Mouse (Mus musculus): Measurements from ENCODE around the gene Timp1. TPM values are rescaled to one million over a fixed set of nuclear protein-coding genes. Genes with fewer than 3 reads are reported as not detected.
A peak's percentile ranks its signal among the peaks of the same experiment; 100 is the strongest.

The Timp1 gene
- 8.8 and 10.6 TPM in 2 replicates for polyA plus RNA-seq (2016; fragmentation: Nextera tagmentation; extraction: Ambion mirVana)

GRCm38 (mm10) chrX:20869962-20870513, at the start of gene Timp1:
Gene Timp1, plus strand, starts transcription at chrX:20870166.
- H3K27me3 ChIP-seq (ENCODE audit: low read depth, poor library complexity, severe bottlenecking): no peaks in the 10 kb centered on the region
- H3K36me3 ChIP-seq: no peaks in the 10 kb centered on the region
- no peak within 1 kb of the TSS for H3K27ac ChIP-seq (replicated peaks)
- WGBS: 17% methylated on average over 18 of the region's 18 CpGs
- H3K9me3 ChIP-seq (replicated peaks): no peaks in the 10 kb centered on the region
- H3K4me3 ChIP-seq: peak within 1 kb of the TSS; percentile 38
- peak; percentile 54 for DNase-seq (ENCODE audit: low spot score)
- peaks cover 15% of the 10 kb centered on the region for H3K4me1 ChIP-seq

- H3K27me3 ChIP-seq (ENCODE audit: low read depth, poor library complexity, severe bottlenecking): no peaks in the 10 kb centered on the region
- WGBS: 41% methylated on average over 5 of the region's 5 CpGs
- H3K4me3 ChIP-seq: no peak overlapping the region
- H3K36me3 ChIP-seq: no peaks in the 10 kb centered on the region; the same call in 1 of the 2 replicates
- H3K27ac ChIP-seq (replicated peaks): no peak overlapping the region
- H3K9me3 ChIP-seq (replicated peaks): no peaks in the 10 kb centered on the region
- no peaks in the 10 kb centered on the region for H3K4me1 ChIP-seq
- DNase-seq (ENCODE audit: low spot score): peak; percentile 15
Observed at GRCm38 (mm10) chrX:20828934-20829333, 41.0 kb upstream of the Timp1 start.

- Histone ChIP-seq H3K27ac (replicated peaks) (no peak overlapping the region), H3K4me1 (peaks cover 11% of the 10 kb centered on the region), H3K36me3 (peaks cover 26% of the 10 kb centered on the region), H3K27me3 (ENCODE audit: low read depth, poor library complexity, severe bottlenecking) (no peaks in the 10 kb centered on the region), H3K9me3 (replicated peaks) (peaks cover 7% of the 10 kb centered on the region; the same call in 1 of the 2 replicates), H3K4me3 (no peak overlapping the region)
- no peak for DNase-seq (ENCODE audit: low spot score)
- WGBS: 88% methylated on average over 3 of the region's 3 CpGs
Observed at GRCm38 (mm10) chrX:20847232-20847631, 22.7 kb upstream of the Timp1 start.

GRCm38 (mm10) chrX:20847816-20848215, 22.1 kb upstream of the Timp1 start:
- Histone ChIP-seq H3K4me3 (peak overlapping the region; percentile 71), H3K27ac (replicated peaks) (peak overlapping the region; percentile 86), H3K36me3 (peaks cover 30% of the 10 kb centered on the region), H3K27me3 (ENCODE audit: low read depth, poor library complexity, severe bottlenecking) (no peaks in the 10 kb centered on the region), H3K4me1 (peaks cover 11% of the 10 kb centered on the region), H3K9me3 (replicated peaks) (peaks cover 7% of the 10 kb centered on the region; the same call in 1 of the 2 replicates)
- WGBS: 31% methylated on average over 2 of the region's 2 CpGs
- DNase-seq (ENCODE audit: low spot score): no peak

- H3K27ac ChIP-seq (replicated peaks): peak overlapping the region; percentile 86
Observed at GRCm38 (mm10) chrX:20848256-20848984, 21.5 kb upstream of the Timp1 start.

GRCm38 (mm10) chrX:20853794-20854193, 16.2 kb upstream of the Timp1 start:
- no peak for DNase-seq (ENCODE audit: low spot score)
- H3K4me3 ChIP-seq: no peak overlapping the region
- H3K36me3 ChIP-seq: peaks cover 79% of the 10 kb centered on the region
- no peak overlapping the region for H3K27ac ChIP-seq (replicated peaks)
- H3K27me3 ChIP-seq (ENCODE audit: low read depth, poor library complexity, severe bottlenecking): no peaks in the 10 kb centered on the region
- WGBS: 95% methylated on average over 7 of the region's 7 CpGs
- H3K9me3 ChIP-seq (replicated peaks): peaks cover 9% of the 10 kb centered on the region; the same call in 1 of the 2 replicates
- peaks cover 11% of the 10 kb centered on the region for H3K4me1 ChIP-seq

More at GRCm38 (mm10) chrX:20848256-20848984, 21.5 kb upstream of the Timp1 start:
- peaks cover 36% of the 10 kb centered on the region for H3K36me3 ChIP-seq
- no peaks in the 10 kb centered on the region for H3K27me3 ChIP-seq (ENCODE audit: low read depth, poor library complexity, severe bottlenecking)
- peaks cover 9% of the 10 kb centered on the region; the same call in 1 of the 2 replicates for H3K9me3 ChIP-seq (replicated peaks)
- peak; percentile 87 for DNase-seq (ENCODE audit: low spot score)
- WGBS: 20% methylated on average over 42 of the region's 42 CpGs
- H3K4me3 ChIP-seq: peak overlapping the region; percentile 71
- H3K4me1 ChIP-seq: peaks cover 11% of the 10 kb centered on the region

GRCm38 (mm10) chrX:20861453-20862104, 8.4 kb upstream of the Timp1 start:
- Histone ChIP-seq H3K27me3 (ENCODE audit: low read depth, poor library complexity, severe bottlenecking) (no peaks in the 10 kb centered on the region), H3K9me3 (replicated peaks) (peaks cover 6% of the 10 kb centered on the region; the same call in 1 of the 2 replicates), H3K36me3 (peaks cover 34% of the 10 kb centered on the region), H3K4me1 (peaks cover 8% of the 10 kb centered on the region), H3K27ac (replicated peaks) (no peak overlapping the region), H3K4me3 (no peak overlapping the region)
- DNase-seq (ENCODE audit: low spot score): no peak
- WGBS: 55% methylated on average over 5 of the region's 5 CpGs

GRCm38 (mm10) chrX:20862105-20863065, 7.6 kb upstream of the Timp1 start:
- peaks cover 8% of the 10 kb centered on the region for H3K4me1 ChIP-seq
- no peak overlapping the region for H3K4me3 ChIP-seq
- peaks cover 26% of the 10 kb centered on the region for H3K36me3 ChIP-seq
- H3K27ac ChIP-seq (replicated peaks): peak overlapping the region; percentile 38; the same call in 1 of the 2 replicates
- no peak for DNase-seq (ENCODE audit: low spot score)
- H3K27me3 ChIP-seq (ENCODE audit: low read depth, poor library complexity, severe bottlenecking): no peaks in the 10 kb centered on the region
- peaks cover 6% of the 10 kb centered on the region; the same call in 1 of the 2 replicates for H3K9me3 ChIP-seq (replicated peaks)
- WGBS: 49% methylated on average over 29 of the region's 29 CpGs

GRCm38 (mm10) chrX:20863161-20864101, 6.5 kb upstream of the Timp1 start:
- Histone ChIP-seq H3K27me3 (ENCODE audit: low read depth, poor library complexity, severe bottlenecking) (no peaks in the 10 kb centered on the region), H3K27ac (replicated peaks) (no peak overlapping the region), H3K4me1 (peaks cover 8% of the 10 kb centered on the region), H3K36me3 (peaks cover 16% of the 10 kb centered on the region), H3K9me3 (replicated peaks) (peaks cover 6% of the 10 kb centered on the region; the same call in 1 of the 2 replicates), H3K4me3 (no peak overlapping the region)
- WGBS: 85% methylated on average over 9 of the region's 9 CpGs
- DNase-seq (ENCODE audit: low spot score): no peak

- 76% methylated on average over 4 of the region's 4 CpGs for WGBS
- Histone ChIP-seq H3K4me1 (peaks cover 8% of the 10 kb centered on the region), H3K4me3 (no peak overlapping the region), H3K36me3 (no peaks in the 10 kb centered on the region), H3K27me3 (ENCODE audit: low read depth, poor library complexity, severe bottlenecking) (no peaks in the 10 kb centered on the region), H3K9me3 (replicated peaks) (no peaks in the 10 kb centered on the region), H3K27ac (replicated peaks) (no peak overlapping the region)
- DNase-seq (ENCODE audit: low spot score): no peak
Observed at GRCm38 (mm10) chrX:20868091-20868490, 1.9 kb upstream of the Timp1 start.

GRCm38 (mm10) chrX:20869203-20869602, 763 bp upstream of the Timp1 start:
- Histone ChIP-seq H3K4me1 (peaks cover 15% of the 10 kb centered on the region), H3K27ac (replicated peaks) (no peak overlapping the region), H3K4me3 (no peak overlapping the region), H3K27me3 (ENCODE audit: low read depth, poor library complexity, severe bottlenecking) (no peaks in the 10 kb centered on the region), H3K36me3 (no peaks in the 10 kb centered on the region), H3K9me3 (replicated peaks) (no peaks in the 10 kb centered on the region)
- WGBS: 76% methylated on average over 1 of the region's 1 CpGs
- no peak for DNase-seq (ENCODE audit: low spot score)

Measured in midbrain, embryonic 10.5 days (tissue).